In the genomic region with DNA sequence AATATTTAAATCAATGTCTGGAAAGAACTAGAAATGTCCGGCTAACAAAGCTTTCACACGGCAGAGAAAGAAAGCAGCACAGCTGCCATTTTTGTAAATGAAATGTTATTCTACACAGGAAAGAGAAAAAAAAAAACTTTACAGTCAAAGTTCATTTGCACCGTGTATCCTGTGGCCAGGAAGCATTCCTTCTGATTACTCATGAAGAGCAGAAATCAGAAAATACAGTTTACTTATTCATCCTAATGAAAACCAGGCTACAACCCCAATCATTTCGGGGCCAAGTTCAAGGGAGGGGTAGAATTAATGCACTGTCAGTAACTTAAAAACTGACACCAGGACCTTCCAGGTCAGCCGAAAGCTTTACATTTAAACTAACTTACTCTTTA, we compare ENCODE assay signal across 8 mouse cellular contexts. TPM values are rescaled to one million over a fixed set of nuclear protein-coding genes. Genes with fewer than 3 reads are reported as not detected.
DNase-seq lines count a peak whose midpoint lies in the region; ATAC-seq and TF ChIP-seq lines count a peak whose summit lies in the region.

No protein-coding gene starts in this region.

- 12% methylated on average over 5 of the region's 5 CpGs for WGBS in intestine, embryonic 16.5 days

- peak overlapping the region; percentile 74; the same call in 1 of the 2 replicates for H3K4me3 ChIP-seq in layer of hippocampus, adult 2 months
- H3K4me3 ChIP-seq in cortical plate, adult 2 months (ENCODE audit: insufficient read depth, low read length), result peak overlapping the region; percentile 45; the same call in 1 of the 2 replicates
- H3K4me3 ChIP-seq in intestine, embryonic 16.5 days (ENCODE audit: low read length), result peak overlapping the region; percentile 80

- H3K4me2 ChIP-seq in intestine, embryonic 16.5 days (ENCODE audit: low read depth, low read length), result peak overlapping the region; percentile 50

- no peaks in the 10 kb centered on the region for H3K36me3 ChIP-seq in intestine, embryonic 16.5 days (ENCODE audit: control insufficient read depth, insufficient read depth, low read length)

- H3K4me1 ChIP-seq in cortical plate, adult 2 months (ENCODE audit: control insufficient read depth, insufficient read depth, low read length), result no peaks in the 10 kb centered on the region
- peaks cover 47% of the 10 kb centered on the region for H3K4me1 ChIP-seq in intestine, embryonic 16.5 days (ENCODE audit: control insufficient read depth, insufficient read depth, low read length)

- no peak for ATAC-seq in intestine, embryonic 16.5 days
- no peak for ATAC-seq in CD4-positive, CD25-positive, alpha-beta regulatory T cell, adult 4 months

- peak overlapping the region; percentile 93 for H3K27ac ChIP-seq in layer of hippocampus, adult 2 months
- peak overlapping the region; percentile 75; the same call in 1 of the 2 replicates for H3K27ac ChIP-seq in cortical plate, adult 2 months (ENCODE audit: insufficient read depth, low read length)
- peak overlapping the region; percentile 99 for H3K27ac ChIP-seq in intestine, embryonic 16.5 days (ENCODE audit: low read length)

- no peak for TF ChIP-seq POLR2A in cortical plate, adult 2 months (IDR thresholded peaks at IDR 0.05; ENCODE audit: extremely low read depth, insufficient read depth, low read length)

- H3K9ac ChIP-seq in intestine, embryonic 16.5 days (ENCODE audit: low read depth, low read length), result peak overlapping the region; percentile 90

- no peaks in the 10 kb centered on the region for H3K9me3 ChIP-seq in intestine, embryonic 16.5 days (ENCODE audit: control insufficient read depth, low read length)

- DNase-seq in layer of hippocampus, adult 2 months (ENCODE audit: low spot score in 2 of 2), result no peak
- DNase-seq in layer of hippocampus, adult 11-12 months (ENCODE audit: low spot score), result no peak
- peak; percentile 49 for DNase-seq in naive thymus-derived CD4-positive, alpha-beta T cell, adult 2 months (ENCODE audit: low read depth)
- DNase-seq in left cerebral cortex, adult 18-20 months (ENCODE audit: low spot score in 2 of 2), result no peak
- no peak for DNase-seq in gastrocnemius, postnatal 10 days

- no peaks in the 10 kb centered on the region for H3K27me3 ChIP-seq in intestine, embryonic 16.5 days (replicated peaks; ENCODE audit: control insufficient read depth, insufficient read depth, low read length)

- TF ChIP-seq CTCF in layer of hippocampus, adult 2 months (conservative IDR thresholded peaks at IDR 0.05), result no peak
- TF ChIP-seq CTCF in cortical plate, adult 2 months (IDR thresholded peaks at IDR 0.05; ENCODE audit: extremely low read depth, insufficient read depth, low read length), result no peak

RNA-seq across cellular contexts. Expression of a gene that starts 1.9 kb away (rescaled TPM):
- 10 to 100 TPM; 12.6 to 13.6 TPM for total RNA-seq in layer of hippocampus, adult 2 months (2021)
- 18.9 and 20.1 TPM in 2 replicates for polyA plus RNA-seq in cortical plate, adult 2 months (2012; rRNA removed)
- 112 and 115 TPM in 2 replicates for polyA plus RNA-seq in intestine, embryonic 16.5 days (2015; fragmentation: Nextera tagmentation; extraction: Ambion mirVana)
- 10 to 100 TPM; 14.7 TPM for total RNA-seq in left cerebral cortex, adult 18-20 months (2021)
- 10 to 100 TPM; 28.4 to 33.3 TPM for total RNA-seq in gastrocnemius, postnatal 10 days (2021)
- 10 to 100 TPM; 41.7 to 45.5 TPM for polyA plus RNA-seq in CD4-positive, CD25-positive, alpha-beta regulatory T cell, adult 4 months (2017; shearing (Covaris generic))

RNA-seq across cellular contexts. Expression of a gene that starts 43.5 kb away (rescaled TPM):
- 100 to 1,000 TPM; 305 to 319 TPM for total RNA-seq in layer of hippocampus, adult 2 months (2021)
- polyA plus RNA-seq in cortical plate, adult 2 months (2012; rRNA removed), result 199 and 223 TPM in 2 replicates
- polyA plus RNA-seq in intestine, embryonic 16.5 days (2015; fragmentation: Nextera tagmentation; extraction: Ambion mirVana), result 215 and 254 TPM in 2 replicates
- 100 to 1,000 TPM; 268 to 300 TPM for total RNA-seq in left cerebral cortex, adult 18-20 months (2021)
- 100 to 1,000 TPM; 280 to 305 TPM for total RNA-seq in gastrocnemius, postnatal 10 days (2021)
- 100 to 1,000 TPM; 113 to 198 TPM for polyA plus RNA-seq in CD4-positive, CD25-positive, alpha-beta regulatory T cell, adult 4 months (2017; shearing (Covaris generic))
